Mouse (Mus musculus) liver, postnatal 0 days (tissue): ENCODE measurements around the gene Dgke. TPM values are rescaled to one million over a fixed set of nuclear protein-coding genes. Genes with fewer than 3 reads are reported as not detected.
A peak's percentile ranks its signal among the peaks of the same experiment; 100 is the strongest.

Experiments used
- ATAC-seq: fragments of 200-750 bp; cut with Nextera tagmentation; 2 replicates; pipeline ENCODE4 v1.8.0; 2017; ENCODE audit warnings: mild to moderate bottlenecking, moderate library complexity
- DNase-seq: peaks from one replicate; pipeline ENCODE4 v3.0.0-alpha.2; 2016
- H3K27ac ChIP-seq: fragments of 300-500 bp; sonication (generic); 2 replicates; pipeline ENCODE4 v1.5.1; 2014; ENCODE audit warnings: antibody characterized with exemption, moderate library complexity, mild to moderate bottlenecking, low read depth
- H3K27me3 ChIP-seq: fragments of 300-500 bp; sonication (generic); 2 replicates; pipeline ENCODE4 v1.6.1; 2014; ENCODE audit warnings: low read length, control low read depth, mixed read lengths; ENCODE audit not compliant: insufficient read depth
- H3K36me3 ChIP-seq: fragments of 300-500 bp; sonication (generic); replicated peaks from 2 replicates; pipeline ENCODE4 v1.6.1; 2014; ENCODE audit warnings: mild to moderate bottlenecking, control low read depth, low read length, moderate library complexity, mixed read lengths; ENCODE audit not compliant: insufficient read depth
- H3K4me1 ChIP-seq: fragments of 300-500 bp; sonication (generic); 2 replicates; pipeline ENCODE4 v1.6.1; 2014; ENCODE audit warnings: antibody characterized with exemption, mild to moderate bottlenecking, control low read depth; ENCODE audit not compliant: insufficient read depth
- H3K4me2 ChIP-seq: fragments of 300-500 bp; sonication (generic); 2 replicates; pipeline ENCODE4 v1.6.1; 2014; ENCODE audit warnings: low read depth, mild to moderate bottlenecking, low read length, moderate library complexity, mixed read lengths
- H3K4me3 ChIP-seq: fragments of 300-500 bp; sonication (generic); 2 replicates; pipeline ENCODE4 v1.5.1; 2014; ENCODE audit warnings: low read depth, low read length
- H3K9ac ChIP-seq: fragments of 300-500 bp; sonication (generic); replicated peaks from 2 replicates; pipeline ENCODE4 v1.6.1; 2014; ENCODE audit warnings: mild to moderate bottlenecking, moderate library complexity
- H3K9me3 ChIP-seq: fragments of 300-500 bp; sonication (generic); 2 replicates; pipeline ENCODE4 v1.6.1; 2016; ENCODE audit warnings: mild to moderate bottlenecking, control low read depth, low read length, mixed read lengths
- CTCF ChIP-seq: sonication (generic); IDR thresholded peaks from 2 replicates; pipeline ENCODE4 v1.5.1; 2016; ENCODE audit warnings: antibody characterized with exemption, low read depth
- EP300 ChIP-seq: IDR thresholded peaks from 2 replicates; pipeline ENCODE4 v1.6.1; 2016; ENCODE audit warnings: antibody characterized with exemption, low read depth, mild to moderate bottlenecking
- WGBS: fragments of 180-500 bp; shearing (Covaris S2); extraction: QIAGEN DNeasy Blood & Tissue Kit; methylation state at CpG from one replicate; pipeline ENCODE4 v1.1.7; 2014; ENCODE audit not compliant: insufficient replicate concordance; 5-methylcytosine and 5-hydroxymethylcytosine counted together
- polyA plus RNA-seq: library from polyadenylated mRNA; unstranded; fragments of >200 nt; fragmentation: Nextera tagmentation; extraction: Ambion mirVana; gene quantifications from 2 replicates; pipeline ENCODE4 v1.2.1, GENCODE M21; 2015

Dgke gene
- polyA plus RNA-seq, 1 experiment from 2014 or later, result 0.60 TPM

GRCm38 (mm10) chr11:89078305-89078704, 11.7 kb upstream of the Dgke start:
- ATAC-seq (peak; percentile 80), DNase-seq (peak; percentile 37)
- Histone ChIP-seq H3K4me2 (no peak overlapping the region), H3K9ac (no peak overlapping the region), H3K4me1 (0 out of 2 replicates have a peak, but pooled peaks cover 9% of the 10 kb centered on the region), H3K4me3 (no peak overlapping the region), H3K36me3 (no peaks in the 10 kb centered on the region), H3K27me3 (no peaks in the 10 kb centered on the region), H3K9me3 (no peaks in the 10 kb centered on the region), H3K27ac (peak overlapping the region; percentile 76)
- TF ChIP-seq EP300, result no peak
- TF ChIP-seq CTCF, result no peak
- WGBS, result 57% methylated on average over 3 of the region's 3 CpGs

GRCm38 (mm10) chr11:89077601-89078000, 11.0 kb upstream of the Dgke start:
- H3K27me3 ChIP-seq, result no peaks in the 10 kb centered on the region
- WGBS, result 59% methylated on average over 8 of the region's 8 CpGs
- DNase-seq, result peak; percentile 31
- no peak overlapping the region for H3K4me2 ChIP-seq
- H3K4me1 ChIP-seq, result 0 out of 2 replicates have a peak, but pooled peaks cover 9% of the 10 kb centered on the region
- ATAC-seq, result peak; percentile 32; the same call in 1 of the 2 replicates
- no peaks in the 10 kb centered on the region for H3K9me3 ChIP-seq
- TF ChIP-seq CTCF (no peak), EP300 (no peak)
- no peaks in the 10 kb centered on the region for H3K36me3 ChIP-seq
- no peak overlapping the region for H3K9ac ChIP-seq
- H3K4me3 ChIP-seq, result no peak overlapping the region
- H3K27ac ChIP-seq, result peak overlapping the region; percentile 76

- ATAC-seq, result peak; percentile 24; the same call in 1 of the 2 replicates
- Histone ChIP-seq H3K9ac (no peak overlapping the region), H3K27me3 (no peaks in the 10 kb centered on the region), H3K4me1 (0 out of 2 replicates have a peak, but pooled peaks cover 9% of the 10 kb centered on the region), H3K9me3 (no peaks in the 10 kb centered on the region), H3K4me3 (no peak overlapping the region), H3K27ac (peak overlapping the region; percentile 76; the same call in 1 of the 2 replicates), H3K4me2 (no peak overlapping the region), H3K36me3 (no peaks in the 10 kb centered on the region)
- TF ChIP-seq CTCF, result peak; percentile 26; the same call in 1 of the 2 replicates
- TF ChIP-seq EP300, result no peak; the same call in 1 of the 2 replicates
- DNase-seq, result no peak
- 51% methylated on average over 4 of the region's 4 CpGs for WGBS
Measured at GRCm38 (mm10) chr11:89076370-89076821, 9.7 kb upstream of the Dgke start.

- ATAC-seq (no peak), DNase-seq (no peak)
- Histone ChIP-seq H3K9me3 (no peaks in the 10 kb centered on the region), H3K4me3 (no peak overlapping the region), H3K27me3 (no peaks in the 10 kb centered on the region), H3K27ac (no peak overlapping the region), H3K36me3 (no peaks in the 10 kb centered on the region), H3K4me2 (no peak overlapping the region), H3K9ac (no peak overlapping the region), H3K4me1 (0 out of 2 replicates have a peak, but pooled peaks cover 9% of the 10 kb centered on the region)
- no peak for TF ChIP-seq CTCF
- TF ChIP-seq EP300, result no peak
- 77% methylated on average over 19 of the region's 19 CpGs for WGBS
Measured at GRCm38 (mm10) chr11:89074783-89075413, 8.2 kb upstream of the Dgke start.

- H3K9ac ChIP-seq, result no peak within 1 kb of the TSS
- H3K4me3 ChIP-seq, result no peak within 1 kb of the TSS
- DNase-seq (no peak), ATAC-seq (no peak)
- TF ChIP-seq CTCF (no peak), EP300 (no peak)
- no peak within 1 kb of the TSS for H3K4me2 ChIP-seq
- 0 out of 2 replicates have a peak, but pooled peaks cover 8% of the 10 kb centered on the region for H3K4me1 ChIP-seq
- H3K36me3 ChIP-seq, result no peaks in the 10 kb centered on the region
- no peak within 1 kb of the TSS for H3K27ac ChIP-seq
- 78% methylated on average over 8 of the region's 8 CpGs for WGBS
- no peaks in the 10 kb centered on the region for H3K9me3 ChIP-seq
- H3K27me3 ChIP-seq, result no peaks in the 10 kb centered on the region
Measured at GRCm38 (mm10) chr11:89073541-89073940, 6.9 kb upstream of the Dgke start, which contains the start of gene Gm525. Gene Gm525 (plus strand): TSS chr11:89073841.

GRCm38 (mm10) chr11:89071522-89071921, 4.9 kb upstream of the Dgke start:
- Histone ChIP-seq H3K4me1 (no peaks in the 10 kb centered on the region), H3K27ac (no peak overlapping the region), H3K9me3 (no peaks in the 10 kb centered on the region), H3K9ac (no peak overlapping the region), H3K4me3 (no peak overlapping the region), H3K4me2 (no peak overlapping the region), H3K27me3 (no peaks in the 10 kb centered on the region), H3K36me3 (no peaks in the 10 kb centered on the region)
- DNase-seq, result no peak
- WGBS, result 65% methylated on average over 5 of the region's 5 CpGs
- no peak for ATAC-seq
- TF ChIP-seq CTCF (no peak), EP300 (no peak)
